Mouse (Mus musculus) kidney, postnatal 4 days (tissue): Measurements from ENCODE around the gene Fkbpl.

Experiments used
- DNase-seq, 2 experiments: peaks; one replicate each; pipeline ENCODE4 v3.0.0; 2021; ENCODE audit warnings: mixed read lengths in 2 of 2

Gene Fkbpl

GRCm38 (mm10) chr17:34670235-34670634, 25.7 kb downstream of the Fkbpl start, which contains the start of gene Tnxb:
Gene Tnxb (plus strand): TSS chr17:34670535.
- no peak for DNase-seq

DNA sequence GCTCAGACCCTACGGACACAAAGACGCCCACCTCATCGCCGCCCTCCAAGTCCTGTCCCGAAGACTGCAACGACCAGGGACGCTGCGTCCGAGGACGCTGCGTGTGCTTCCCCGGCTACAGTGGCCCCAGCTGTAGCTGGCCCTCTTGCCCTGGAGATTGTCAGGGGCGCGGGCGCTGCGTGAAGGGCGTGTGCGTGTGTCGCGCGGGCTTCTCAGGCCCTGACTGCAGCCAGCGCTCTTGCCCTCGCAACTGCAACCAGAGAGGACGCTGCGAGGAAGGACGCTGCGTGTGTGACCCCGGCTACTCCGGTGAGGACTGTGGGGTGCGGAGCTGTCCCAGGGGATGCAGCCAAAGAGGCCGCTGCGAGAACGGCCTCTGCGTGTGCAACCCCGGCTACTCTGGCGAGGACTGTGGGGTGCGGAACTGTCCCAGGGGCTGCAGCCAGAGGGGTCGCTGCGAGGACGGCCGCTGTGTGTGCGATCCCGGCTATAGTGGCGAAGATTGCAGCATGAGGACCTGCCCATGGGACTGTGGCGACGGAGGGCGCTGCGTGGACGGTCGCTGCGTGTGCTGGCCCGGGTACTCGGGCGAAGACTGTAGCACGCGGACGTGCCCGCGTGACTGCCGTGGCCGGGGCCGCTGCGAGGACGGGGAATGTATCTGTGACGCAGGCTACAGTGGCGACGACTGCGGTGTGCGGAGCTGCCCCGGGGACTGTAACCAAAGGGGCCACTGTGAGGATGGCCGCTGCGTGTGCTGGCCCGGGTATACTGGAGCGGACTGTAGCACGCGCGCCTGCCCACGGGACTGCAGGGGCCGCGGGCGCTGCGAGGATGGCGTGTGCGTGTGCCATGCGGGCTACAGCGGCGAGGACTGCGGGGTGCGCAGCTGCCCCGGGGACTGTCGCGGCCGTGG, 26.8 kb downstream of the Fkbpl start:
- peak; percentile 54 to 60 for DNase-seq

GRCm38 (mm10) chr17:34672246-34672792, 27.8 kb downstream of the Fkbpl start:
- peak in 1 of 2 experiments; percentile 19 for DNase-seq

DNA sequence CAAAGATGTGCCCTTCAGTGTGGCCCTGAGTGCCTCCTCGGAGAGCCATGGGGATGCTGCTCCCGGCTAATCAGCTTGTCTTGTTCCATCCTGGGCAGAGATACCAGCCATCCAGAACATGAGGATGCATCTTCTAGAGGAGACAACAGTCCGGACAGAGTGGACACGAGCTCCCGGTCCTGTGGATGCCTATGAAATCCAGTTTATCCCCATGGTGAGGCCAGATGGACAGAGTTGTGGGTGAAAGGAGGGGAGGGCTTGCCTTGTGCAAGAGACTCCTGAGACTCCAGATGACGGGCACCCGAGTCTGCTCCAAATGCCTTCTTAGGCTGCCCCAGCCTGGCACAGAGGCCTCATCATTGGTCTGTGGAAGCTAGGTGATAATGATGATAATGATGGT, 28.6 kb downstream of the Fkbpl start:
- DNase-seq = no peak

GRCm38 (mm10) chr17:34674524-34675204, 30.1 kb downstream of the Fkbpl start:
- no peak for DNase-seq

- no peak for DNase-seq
These were observed 30.9 kb downstream of the Fkbpl start for GRCm38 (mm10) chr17:34675205-34676092.

DNA sequence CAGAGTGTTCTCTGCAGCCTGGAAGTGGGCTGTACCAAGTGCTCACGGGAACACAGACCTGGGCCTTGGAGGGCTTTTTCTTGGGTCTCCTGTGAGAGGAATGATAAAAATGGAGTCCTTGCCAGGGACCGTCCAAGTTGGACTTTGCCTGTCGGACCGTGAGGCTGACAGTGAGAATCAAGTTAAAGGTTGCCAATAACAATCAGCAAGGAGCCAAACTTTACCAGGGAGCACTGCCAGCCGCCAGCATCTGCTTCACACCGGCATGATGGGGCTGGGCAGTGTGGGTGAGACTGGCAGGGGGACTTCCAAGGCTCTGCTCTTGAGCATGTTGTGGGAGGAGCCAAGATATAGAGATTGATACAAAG, 31.5 kb downstream of the Fkbpl start:
- DNase-seq = no peak

DNA sequence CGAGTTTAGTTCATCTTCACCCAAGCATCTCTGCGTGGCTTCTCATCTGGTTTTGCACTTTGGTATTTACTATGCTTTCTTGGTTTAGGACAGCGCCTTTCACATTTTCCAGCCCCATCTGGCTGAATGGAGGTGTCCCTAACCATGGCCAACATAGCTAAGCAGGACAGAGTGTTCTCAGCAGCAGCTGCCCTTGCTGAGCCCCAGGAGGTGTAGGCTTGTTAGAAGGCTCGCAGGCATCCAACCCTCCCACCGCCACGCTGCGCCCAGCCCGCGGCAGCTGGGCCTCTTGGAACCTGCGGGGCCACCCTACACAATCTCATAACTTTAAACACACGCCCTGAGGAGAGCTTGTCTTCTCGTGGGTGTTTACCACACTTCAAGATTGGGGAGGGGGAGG, 32.1 kb downstream of the Fkbpl start:
- DNase-seq = no peak

DNA sequence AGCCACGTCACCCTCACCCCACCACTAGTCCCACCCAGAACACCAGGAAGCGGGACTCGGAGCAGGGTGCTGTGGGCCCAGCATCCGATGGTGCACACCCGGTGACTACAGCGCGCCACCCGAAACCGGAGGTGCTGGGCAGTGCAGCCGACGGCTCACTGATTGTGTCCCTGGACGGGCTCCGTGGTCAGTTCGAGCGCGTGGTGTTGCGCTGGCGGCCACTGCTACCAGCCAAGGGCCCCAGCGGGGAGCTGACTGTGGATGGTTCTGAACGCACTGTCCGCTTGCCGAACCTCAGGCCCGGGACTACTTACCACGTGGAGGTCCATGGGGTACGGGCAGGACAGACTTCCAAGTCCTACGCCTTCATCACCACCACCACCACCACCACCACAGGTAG, 35.6 kb downstream of the Fkbpl start:
- no peak for DNase-seq

DNA sequence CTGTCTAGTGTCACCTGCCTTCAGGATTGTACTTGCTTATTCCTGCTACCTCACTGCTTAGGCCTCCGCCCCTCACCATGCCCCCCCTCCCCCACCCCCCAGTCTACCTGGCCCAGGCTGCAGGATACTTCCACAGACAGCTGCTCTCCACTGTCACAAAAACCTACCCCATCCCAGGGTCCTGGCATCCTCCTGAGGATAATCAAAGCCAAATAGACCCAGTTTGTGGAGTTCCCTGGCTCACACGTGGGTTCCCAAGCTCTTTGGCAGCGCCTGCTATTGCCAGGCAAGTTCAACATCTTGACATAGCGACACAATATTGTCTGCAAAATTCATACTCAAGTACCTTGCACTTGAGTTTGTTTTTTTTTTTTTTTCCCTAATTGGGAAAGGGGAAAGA, 36.1 kb downstream of the Fkbpl start:
- DNase-seq = no peak

DNA sequence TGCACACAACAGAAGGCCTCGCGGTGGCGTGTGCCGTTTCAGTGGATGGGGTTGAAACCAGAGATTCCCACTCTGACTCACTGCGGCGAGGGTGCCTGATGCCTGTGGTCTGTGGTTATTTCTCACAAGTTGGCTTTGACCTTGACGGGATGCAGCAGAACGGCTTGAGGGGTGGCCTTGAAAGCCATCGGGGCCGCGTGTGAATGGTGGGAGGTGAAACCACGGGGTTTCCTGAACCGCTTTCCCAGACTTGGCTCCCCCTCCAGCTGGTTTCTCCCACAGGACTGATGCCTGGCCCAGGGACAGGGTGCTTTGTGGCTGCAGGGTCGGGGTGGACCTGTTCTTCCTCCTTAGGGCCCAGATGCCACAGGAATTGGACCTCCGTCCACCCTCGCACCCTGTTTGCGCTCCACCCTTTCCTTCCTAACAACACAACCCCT, 36.6 kb downstream of the Fkbpl start:
- peak; percentile 39 to 49 for DNase-seq

- DNase-seq = peak in 1 of 2 experiments; percentile 41
These were observed 37.4 kb downstream of the Fkbpl start for GRCm38 (mm10) chr17:34681881-34682536.

GRCm38 (mm10) chr17:34683179-34683578, 38.6 kb downstream of the Fkbpl start:
- DNase-seq = no peak

GRCm38 (mm10) chr17:34683686-34684220, 39.2 kb downstream of the Fkbpl start:
- no peak for DNase-seq

GRCm38 (mm10) chr17:34684253-34684893, 39.8 kb downstream of the Fkbpl start:
- no peak for DNase-seq

DNA sequence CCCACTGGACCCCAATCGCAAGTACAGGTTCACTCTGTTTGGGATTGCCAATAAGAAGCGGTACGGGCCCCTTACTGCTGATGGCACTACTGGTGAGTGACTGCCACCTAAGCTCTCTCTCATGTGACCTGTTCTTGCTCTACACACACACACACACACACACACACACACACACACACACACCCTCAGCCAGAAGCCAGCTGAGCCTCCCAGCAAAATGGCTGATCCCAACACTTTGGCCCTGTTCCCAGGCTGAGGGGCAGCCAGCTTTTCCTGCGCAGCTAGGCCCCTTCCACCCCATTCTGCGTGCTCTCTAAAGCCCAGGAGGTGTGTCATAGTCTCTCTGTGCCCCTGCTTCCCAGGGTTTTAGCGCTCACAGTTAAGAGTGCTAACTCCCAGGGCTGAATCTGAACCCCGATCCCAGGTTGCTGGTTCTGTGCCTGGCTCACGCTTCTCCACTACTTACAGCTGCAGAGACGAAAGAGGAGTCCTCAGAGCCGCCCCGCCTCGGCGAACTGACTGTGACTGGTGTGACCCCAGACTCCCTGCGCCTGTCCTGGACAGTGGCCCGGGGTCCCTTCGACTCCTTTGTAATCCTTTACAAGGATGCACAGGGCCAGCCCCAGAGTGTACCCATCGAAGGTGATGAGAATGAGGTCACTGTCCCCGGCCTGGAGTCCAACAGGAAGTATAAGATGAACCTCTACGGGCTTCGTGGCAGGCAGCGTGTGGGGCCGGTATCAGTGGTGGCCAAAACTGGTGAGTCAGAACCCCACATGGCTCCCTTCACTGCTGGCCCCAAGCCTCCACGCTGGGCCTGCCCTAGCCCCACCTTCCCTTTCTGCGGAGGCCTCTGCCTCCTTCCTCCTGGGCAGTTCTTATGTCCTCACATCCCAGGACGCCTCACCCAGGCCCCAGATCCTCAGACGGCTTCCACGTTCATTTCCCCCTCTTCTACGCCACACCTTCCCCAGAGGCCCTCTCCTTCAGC, 40.9 kb downstream of the Fkbpl start:
- peak; percentile 73 to 81 for DNase-seq

DNA sequence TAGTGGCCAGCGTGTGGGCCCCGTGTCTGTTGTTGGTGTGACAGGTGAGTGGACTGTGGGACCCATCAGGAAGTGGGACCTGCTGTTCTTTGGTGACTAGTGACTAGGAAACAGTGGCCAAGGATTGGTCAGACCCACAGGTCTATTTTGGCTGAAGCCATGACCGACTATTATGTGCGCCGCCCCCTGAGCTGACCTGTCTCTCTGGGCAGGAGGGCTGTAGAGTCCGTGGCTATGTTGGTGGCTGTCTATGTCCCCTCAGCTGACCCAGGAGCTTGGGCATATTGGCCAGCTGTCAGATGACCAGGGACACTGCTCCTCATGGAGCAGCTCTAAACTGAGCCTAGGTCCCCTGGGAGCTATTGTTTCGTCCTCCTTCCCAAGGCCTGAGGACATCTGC, 44.3 kb downstream of the Fkbpl start:
- DNase-seq = no peak

DNA sequence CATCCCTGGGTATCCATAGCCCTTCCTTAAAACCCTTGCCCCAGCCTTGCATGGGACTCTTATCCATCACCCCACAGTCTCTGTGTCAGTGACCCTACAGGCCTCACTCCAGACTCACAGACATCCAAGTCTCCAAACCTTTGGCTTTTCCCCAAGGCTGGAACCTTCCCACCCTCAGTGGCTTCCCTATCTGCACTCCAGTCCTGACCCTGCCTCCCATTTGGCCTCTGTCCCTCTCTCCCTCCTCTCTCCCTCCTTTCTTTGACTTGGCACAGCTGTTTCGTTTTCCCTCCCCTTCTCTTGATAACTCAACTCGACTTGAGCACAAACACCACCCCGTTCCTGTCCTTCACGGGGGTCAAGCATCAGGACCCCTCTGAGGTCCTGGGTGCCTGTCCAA, 45.9 kb downstream of the Fkbpl start:
- DNase-seq = peak; percentile 54 to 72

- DNase-seq = peak; percentile 67 to 76
These were observed 48.3 kb downstream of the Fkbpl start for GRCm38 (mm10) chr17:34692906-34693305.
